Mouse (Mus musculus) naive thymus-derived CD4-positive, alpha-beta T cell, adult 5 months (primary cell): ENCODE results near the gene Rps6. TPM values are rescaled to one million over a fixed set of nuclear protein-coding genes. Genes with fewer than 3 reads are reported as not detected.

Experiments used
- polyA plus RNA-seq: library from polyadenylated mRNA; unstranded; fragments of 100-300 nt; shearing (Covaris generic); gene quantifications from one replicate; pipeline ENCODE4 v1.2.1, GENCODE M21; 2017

The Rps6 gene
- 780 TPM for polyA plus RNA-seq

DNA sequence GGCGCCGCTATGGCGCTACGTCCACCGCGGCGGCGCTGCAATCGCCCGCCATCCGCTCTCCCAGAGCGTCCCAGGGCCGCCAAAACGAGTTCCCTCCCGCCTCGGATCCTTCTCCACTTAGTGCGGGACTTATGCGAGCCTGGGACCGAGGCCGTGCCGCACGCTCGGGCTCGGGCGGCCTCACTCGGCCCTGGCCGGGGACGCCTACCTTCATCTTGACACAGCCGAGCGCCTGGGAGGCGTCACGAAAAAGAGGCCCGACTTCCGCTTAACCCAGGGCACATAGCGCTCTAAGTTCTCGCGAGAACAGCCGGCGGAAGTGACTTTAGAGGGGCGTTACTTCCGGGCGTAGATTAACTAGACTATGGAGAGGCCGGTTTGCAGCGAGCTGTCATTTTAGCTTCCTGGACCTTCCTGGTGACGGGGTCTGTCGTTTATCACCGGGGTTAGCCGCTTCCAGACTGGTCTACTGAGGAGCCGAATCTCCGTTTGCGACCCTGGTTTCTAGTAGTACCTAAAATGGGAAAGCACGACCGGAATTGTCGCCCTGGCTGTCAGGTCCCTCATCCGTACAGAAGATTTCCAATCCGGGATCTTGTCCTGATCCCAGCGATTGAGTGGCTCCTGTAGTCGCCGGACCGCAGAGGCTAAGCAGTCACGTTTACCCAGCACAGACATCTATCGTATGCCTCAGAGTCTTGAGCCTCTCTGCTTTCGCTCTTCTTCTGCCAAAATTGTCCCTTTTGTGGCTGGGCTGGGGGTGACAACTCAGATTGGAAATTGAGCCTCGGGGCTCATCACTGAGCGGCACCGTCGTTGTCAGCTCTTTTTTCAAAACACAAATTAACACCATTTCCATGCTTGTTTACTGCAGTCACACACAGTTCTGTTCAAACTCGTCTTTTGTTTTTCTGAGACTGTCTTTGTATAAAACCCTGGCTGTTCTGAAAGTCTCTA is at the start of gene Rps6:
TSS of gene Rps6 (minus strand) at position 300 of the 957 bp plus-strand sequence.

DNA sequence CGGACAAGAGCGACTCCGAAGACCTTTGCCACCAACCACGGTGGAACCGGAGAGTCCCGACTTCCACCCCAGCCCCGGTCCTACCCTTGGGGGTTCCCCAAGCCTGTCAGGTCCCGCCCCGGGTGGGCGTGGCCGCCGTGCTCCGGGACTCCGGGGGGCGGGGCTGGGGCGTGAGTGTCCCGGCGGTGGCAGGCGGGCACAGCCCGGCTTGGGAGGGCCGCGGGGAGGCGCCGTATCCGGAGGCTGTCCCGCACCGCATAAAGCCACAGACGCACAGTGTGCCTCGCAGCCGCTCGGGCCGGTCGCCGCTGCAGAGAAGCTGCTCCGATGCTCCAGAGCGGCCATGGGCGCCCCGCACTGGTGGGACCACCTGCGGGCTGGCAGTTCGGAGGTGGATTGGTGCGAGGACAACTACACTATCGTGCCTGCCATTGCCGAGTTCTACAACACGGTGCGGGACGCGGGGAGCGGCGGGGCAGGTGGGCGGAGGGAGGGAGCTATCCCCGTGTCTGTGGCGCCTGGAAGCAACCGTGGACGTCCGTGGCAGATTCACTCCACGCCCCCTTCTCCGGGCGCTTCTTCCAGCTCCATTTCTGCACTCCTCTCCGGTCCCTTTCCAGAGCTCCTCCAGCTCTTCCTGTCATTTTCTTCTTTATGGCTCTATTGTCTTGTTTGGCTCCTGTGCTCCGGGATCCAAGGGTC is 17.1 kb upstream of the Rps6 start, which contains the start of gene Acer2:
TSS of gene Acer2 (plus strand) at position 251 of the 702 bp plus-strand sequence.

Other genes with a start within 250 kb of the Rps6 start
- 20.4 TPM for gene Haus6, start 245.4 kb downstream of the Rps6 start, polyA plus RNA-seq
- 9.1 TPM for gene Plin2, start 187.4 kb downstream of the Rps6 start, polyA plus RNA-seq
- 16.3 TPM for gene Dennd4c, start 108.9 kb downstream of the Rps6 start, polyA plus RNA-seq
- gene Acer2, start 17.0 kb upstream of the Rps6 start, polyA plus RNA-seq, result 16.3 TPM